8 mouse cellular contexts compared by ENCODE assay signal in genomic region chr5:65391753-65392152, GRCm38 (mm10). TPM values are rescaled to one million over a fixed set of nuclear protein-coding genes. Genes with fewer than 3 reads are reported as not detected.
DNase-seq lines count a peak whose midpoint lies in the region; ATAC-seq and TF ChIP-seq lines count a peak whose summit lies in the region.

No protein-coding gene starts in this region.

- H3K4me2 ChIP-seq in hindbrain, embryonic 15.5 days = peak overlapping the region; percentile 86
- H3K4me2 ChIP-seq in midbrain, embryonic 14.5 days (ENCODE audit: low read length) = peak overlapping the region; percentile 59

- no peak for DNase-seq in testis, postnatal 14 days (ENCODE audit: low spot score)
- DNase-seq in embryo, embryonic 11 days = peak; percentile 58
- peak; percentile 59 for DNase-seq in midbrain, embryonic 14.5 days
- no peak for DNase-seq in right cerebral cortex, postnatal 14 days
- DNase-seq in ovary, adult 18-20 months (ENCODE audit: low spot score) = no peak

- no peak for TF ChIP-seq POLR2A in testis, adult 2 months (IDR thresholded peaks at IDR 0.05; ENCODE audit: control insufficient read depth, low read depth, low read length)

- peaks cover 3% of the 10 kb centered on the region for H3K36me3 ChIP-seq in testis, adult 2 months (ENCODE audit: control insufficient read depth, insufficient read depth, low read length)
- peaks cover 40% of the 10 kb centered on the region for H3K36me3 ChIP-seq in hindbrain, embryonic 15.5 days
- H3K36me3 ChIP-seq in midbrain, embryonic 14.5 days (ENCODE audit: control insufficient read depth, insufficient read depth, low read length) = peaks cover 44% of the 10 kb centered on the region

- TF ChIP-seq CTCF in testis, adult 2 months (IDR thresholded peaks at IDR 0.05; ENCODE audit: control insufficient read depth, insufficient read depth, insufficient replicate concordance, low read depth, low read length) = no peak

- WGBS in hindbrain, embryonic 15.5 days = 4% methylated on average over 12 of the region's 12 CpGs
- WGBS in midbrain, embryonic 14.5 days = 2% methylated on average over 12 of the region's 12 CpGs

- no peaks in the 10 kb centered on the region for H3K9me3 ChIP-seq in hindbrain, embryonic 15.5 days
- no peaks in the 10 kb centered on the region for H3K9me3 ChIP-seq in midbrain, embryonic 14.5 days (ENCODE audit: control insufficient read depth, low read length)

- peak overlapping the region; percentile 95 for H3K4me3 ChIP-seq in testis, adult 2 months (ENCODE audit: control insufficient read depth, low read depth, low read length)
- peak overlapping the region; percentile 83 for H3K4me3 ChIP-seq in hindbrain, embryonic 15.5 days
- peak overlapping the region; percentile 95 for H3K4me3 ChIP-seq in midbrain, embryonic 14.5 days (replicated peaks; ENCODE audit: low read depth, low read length)

- H3K4me1 ChIP-seq in testis, adult 2 months (ENCODE audit: control insufficient read depth, insufficient read depth, low read length) = peaks cover 2% of the 10 kb centered on the region
- H3K4me1 ChIP-seq in hindbrain, embryonic 15.5 days (replicated peaks) = peaks cover 33% of the 10 kb centered on the region
- H3K4me1 ChIP-seq in midbrain, embryonic 14.5 days (ENCODE audit: control insufficient read depth, insufficient read depth, low read length) = peaks cover 10% of the 10 kb centered on the region

- H3K27ac ChIP-seq in testis, adult 2 months (ENCODE audit: control insufficient read depth, insufficient read depth, low read depth, low read length) = peak overlapping the region; percentile 86
- peak overlapping the region; percentile 85 for H3K27ac ChIP-seq in hindbrain, embryonic 15.5 days (replicated peaks)
- H3K27ac ChIP-seq in midbrain, embryonic 14.5 days (replicated peaks; ENCODE audit: low read depth, low read length) = peak overlapping the region; percentile 73

- H3K27me3 ChIP-seq in testis, adult 2 months (ENCODE audit: control insufficient read depth, insufficient read depth, low read length) = no peaks in the 10 kb centered on the region
- H3K27me3 ChIP-seq in hindbrain, embryonic 15.5 days = no peaks in the 10 kb centered on the region
- H3K27me3 ChIP-seq in midbrain, embryonic 14.5 days (ENCODE audit: control insufficient read depth, insufficient read depth, low read length) = no peaks in the 10 kb centered on the region

- peak overlapping the region; percentile 76 for H3K9ac ChIP-seq in hindbrain, embryonic 15.5 days
- H3K9ac ChIP-seq in midbrain, embryonic 14.5 days (replicated peaks; ENCODE audit: low read length) = peak overlapping the region; percentile 70

- 0 out of 2 replicates have a peak, but pooled peaks have one; percentile 9 for ATAC-seq in hindbrain, embryonic 15.5 days (ENCODE audit: low FRiP score, low read depth)
- peak; percentile 53; the same call in 1 of the 2 replicates for ATAC-seq in midbrain, embryonic 14.5 days (ENCODE audit: low FRiP score, low TSS enrichment)
- no peak for ATAC-seq in cerebellum, adult (ENCODE audit: insufficient number of reproducible peaks, low FRiP score, low TSS enrichment)

RNA-seq across cellular contexts. Expression of gene Lias, which starts 0.5 kb away (rescaled TPM):
- 29.5 and 32.1 TPM in 2 replicates for polyA plus RNA-seq in testis, adult 2 months (2012; rRNA removed)
- polyA plus RNA-seq in hindbrain, embryonic 15.5 days (2015; fragmentation: Nextera tagmentation; extraction: Ambion mirVana) = 61.1 and 61.6 TPM in 2 replicates
- polyA plus RNA-seq in midbrain, embryonic 14.5 days (2014; fragmentation: Nextera tagmentation; extraction: Ambion mirVana) = 61.7 and 66.2 TPM in 2 replicates

RNA-seq across cellular contexts. Expression of gene Rpl9, which starts 0.5 kb away (rescaled TPM):
- 137 and 148 TPM in 2 replicates for polyA plus RNA-seq in testis, adult 2 months (2012; rRNA removed)
- polyA plus RNA-seq in hindbrain, embryonic 15.5 days (2015; fragmentation: Nextera tagmentation; extraction: Ambion mirVana) = 520 and 546 TPM in 2 replicates
- 669 and 719 TPM in 2 replicates for polyA plus RNA-seq in midbrain, embryonic 14.5 days (2014; fragmentation: Nextera tagmentation; extraction: Ambion mirVana)

RNA-seq across cellular contexts. Expression of gene Klb, which starts 43.6 kb away (rescaled TPM):
- polyA plus RNA-seq in testis, adult 2 months (2012; rRNA removed) = 0.65 and 0.72 TPM in 2 replicates
- polyA plus RNA-seq in hindbrain, embryonic 15.5 days (2015; fragmentation: Nextera tagmentation; extraction: Ambion mirVana) = 0.08 and 0.32 TPM in 2 replicates
- 0.12 TPM in 2 replicates for polyA plus RNA-seq in midbrain, embryonic 14.5 days (2014; fragmentation: Nextera tagmentation; extraction: Ambion mirVana)

RNA-seq across cellular contexts. Expression of gene Ugdh, which starts 44.0 kb away (rescaled TPM):
- 1.3 TPM in 2 replicates for polyA plus RNA-seq in testis, adult 2 months (2012; rRNA removed)
- 42.6 and 43.0 TPM in 2 replicates for polyA plus RNA-seq in hindbrain, embryonic 15.5 days (2015; fragmentation: Nextera tagmentation; extraction: Ambion mirVana)
- polyA plus RNA-seq in midbrain, embryonic 14.5 days (2014; fragmentation: Nextera tagmentation; extraction: Ambion mirVana) = 37.0 and 46.0 TPM in 2 replicates

RNA-seq across cellular contexts. Expression of gene Rfc1, which starts 56.3 kb away (rescaled TPM):
- polyA plus RNA-seq in testis, adult 2 months (2012; rRNA removed) = 38.6 and 39.4 TPM in 2 replicates
- 29.9 and 37.4 TPM in 2 replicates for polyA plus RNA-seq in hindbrain, embryonic 15.5 days (2015; fragmentation: Nextera tagmentation; extraction: Ambion mirVana)
- polyA plus RNA-seq in midbrain, embryonic 14.5 days (2014; fragmentation: Nextera tagmentation; extraction: Ambion mirVana) = 23.3 and 34.8 TPM in 2 replicates

Comparison
In these comparisons a context has a peak if more than half of its experiments do, and no peak if none do; other contexts are left out.
1. DNase-seq: peak in embryo, embryonic 11 days (single experiment) and midbrain, embryonic 14.5 days (single experiment); none in testis, postnatal 14 days (single experiment), right cerebral cortex, postnatal 14 days (single experiment) and ovary, adult 18-20 months (single experiment).
2. Peak in every context shown above with its lines, with median percentiles within 50 percentile points of each other: H3K27ac ChIP-seq and H3K4me3 ChIP-seq.